Mouse (Mus musculus): ENCODE results near the gene Parp11.

DNA sequence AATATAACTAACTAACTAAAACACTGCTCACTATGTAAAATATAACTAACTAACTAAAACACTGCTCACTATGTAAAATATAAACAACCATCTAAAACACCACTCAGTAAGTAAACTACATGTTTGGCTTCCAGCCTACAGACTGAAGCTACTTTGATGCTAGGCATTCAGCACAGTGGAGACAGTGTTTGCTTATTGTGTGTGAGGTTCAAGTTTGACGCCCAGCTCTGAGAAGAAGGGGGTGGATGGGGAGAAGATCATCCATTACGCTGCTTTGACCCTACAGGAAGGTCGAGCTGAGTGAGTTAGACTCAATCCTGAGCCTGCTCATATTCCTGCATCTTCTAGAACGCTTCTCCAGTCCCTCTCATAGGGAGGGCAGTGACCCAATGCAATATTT, 4.1 kb upstream of the Parp11 start:
- TF ChIP-seq CTCF (IDR thresholded peaks at IDR 0.05; ENCODE audit: extremely low read depth, insufficient read depth, low read length): no peak
- TF ChIP-seq POLR2A (IDR thresholded peaks at IDR 0.05; ENCODE audit: extremely low read depth, insufficient read depth, low read length): no peak

Data from cortical plate, adult 2 months (tissue).